Mouse (Mus musculus): Measurements from ENCODE around the gene Map1b. TPM values are rescaled to one million over a fixed set of nuclear protein-coding genes. Genes with fewer than 3 reads are reported as not detected.

Map1b gene
- polyA plus RNA-seq, 1 experiment from 2014 or later = 55.1 TPM

DNA sequence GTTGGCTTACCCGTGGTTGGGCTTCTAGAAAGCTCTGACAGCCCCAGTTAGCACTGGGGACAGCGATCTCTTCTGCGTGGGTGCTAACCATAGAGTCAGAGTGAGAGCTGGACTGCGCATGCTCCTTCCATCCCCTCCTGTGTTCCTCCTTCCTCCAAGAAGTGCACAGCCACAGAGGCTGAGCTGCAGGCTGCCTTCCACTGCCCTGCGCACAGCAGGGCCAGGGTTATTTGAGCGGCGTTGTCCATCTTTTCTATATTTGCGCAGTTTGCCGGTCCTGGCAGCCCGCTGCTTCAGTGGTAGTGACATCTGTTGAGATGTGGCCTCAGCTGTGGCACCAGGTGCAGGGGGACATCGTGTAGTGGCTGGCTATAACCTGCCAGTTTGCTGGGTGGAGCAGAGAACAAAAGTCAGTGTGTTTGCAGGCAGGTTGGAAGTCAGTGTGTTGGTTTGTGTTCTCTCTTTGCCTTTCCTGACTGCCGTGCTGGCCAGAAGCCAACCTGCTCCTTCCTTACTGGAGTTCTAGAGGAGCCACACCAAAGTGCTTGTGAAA is 118.1 kb downstream of the Map1b start:
- no peaks in the 10 kb centered on the region for H3K27me3 ChIP-seq (ENCODE audit: control insufficient read depth, insufficient read depth, low read length)
- peaks cover 19% of the 10 kb centered on the region; the same call in 1 of the 2 replicates for H3K36me3 ChIP-seq (ENCODE audit: control insufficient read depth, insufficient read depth, low read length)
- no peaks in the 10 kb centered on the region for H3K9me3 ChIP-seq (ENCODE audit: control insufficient read depth, low read length)
- no peak overlapping the region for H3K4me3 ChIP-seq (ENCODE audit: low read length)
- no peak overlapping the region for H3K9ac ChIP-seq (ENCODE audit: low read depth, low read length)
- no peak overlapping the region for H3K4me2 ChIP-seq (replicated peaks; ENCODE audit: low read depth, low read length)
- no peak for ATAC-seq (ENCODE audit: low FRiP score, low TSS enrichment)
- WGBS = 85% methylated on average over 12 of the region's 12 CpGs
- H3K27ac ChIP-seq (ENCODE audit: low read depth, low read length) = no peak overlapping the region
- H3K4me1 ChIP-seq (ENCODE audit: control insufficient read depth, insufficient read depth, low read length) = 0 out of 2 replicates have a peak, but pooled peaks cover 9% of the 10 kb centered on the region

DNA sequence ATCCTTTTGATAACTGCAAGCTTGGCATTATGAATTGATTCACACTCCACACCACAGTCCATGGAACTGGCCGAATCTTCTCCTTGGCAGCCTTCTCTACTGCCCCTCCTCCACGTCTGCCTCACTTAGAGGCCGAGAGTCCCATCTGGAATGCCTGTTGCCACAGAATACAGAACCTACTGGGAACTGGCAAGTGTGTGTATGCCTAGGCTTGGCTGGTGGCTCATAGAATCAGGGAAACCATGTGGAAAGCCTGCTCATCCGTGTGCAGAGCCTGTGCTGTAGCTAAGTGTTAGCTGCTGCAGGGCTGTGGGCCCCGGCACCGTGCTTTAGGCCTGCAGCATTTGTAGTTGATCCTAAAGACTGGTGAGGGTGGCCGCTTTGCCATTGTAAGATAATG is 119.1 kb downstream of the Map1b start:
- Histone ChIP-seq H3K9me3 (ENCODE audit: control insufficient read depth, low read length) (no peaks in the 10 kb centered on the region), H3K9ac (ENCODE audit: low read depth, low read length) (no peak overlapping the region), H3K4me3 (ENCODE audit: low read length) (no peak overlapping the region), H3K36me3 (ENCODE audit: control insufficient read depth, insufficient read depth, low read length) (peaks cover 14% of the 10 kb centered on the region; the same call in 1 of the 2 replicates), H3K4me2 (replicated peaks; ENCODE audit: low read depth, low read length) (no peak overlapping the region), H3K4me1 (ENCODE audit: control insufficient read depth, insufficient read depth, low read length) (0 out of 2 replicates have a peak, but pooled peaks cover 9% of the 10 kb centered on the region), H3K27ac (ENCODE audit: low read depth, low read length) (no peak overlapping the region), H3K27me3 (ENCODE audit: control insufficient read depth, insufficient read depth, low read length) (no peaks in the 10 kb centered on the region)
- no peak for ATAC-seq (ENCODE audit: low FRiP score, low TSS enrichment)
- WGBS = 71% methylated on average over 7 of the region's 7 CpGs

DNA sequence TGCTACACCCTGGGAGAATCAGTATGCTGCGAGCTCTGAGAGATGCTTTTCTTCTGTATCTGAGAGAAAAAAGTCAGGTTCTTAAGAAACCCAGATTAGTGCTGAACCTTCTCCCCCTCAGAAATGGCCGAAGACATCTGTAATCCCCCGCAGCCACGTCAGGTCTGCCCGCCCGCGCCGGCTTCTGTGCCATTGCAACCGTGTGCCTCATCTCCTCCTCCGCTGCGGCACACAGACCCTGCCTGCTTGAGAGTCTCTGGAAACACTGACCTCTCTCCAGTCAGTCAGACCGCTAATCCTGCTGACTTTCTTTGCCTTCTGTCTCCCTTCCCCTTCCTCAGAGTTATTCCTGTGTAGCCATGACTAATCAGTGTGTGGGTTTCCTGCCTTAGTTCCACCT is 120.8 kb downstream of the Map1b start:
- Histone ChIP-seq H3K36me3 (ENCODE audit: control insufficient read depth, insufficient read depth, low read length) (peaks cover 5% of the 10 kb centered on the region; the same call in 1 of the 2 replicates), H3K9me3 (ENCODE audit: control insufficient read depth, low read length) (no peaks in the 10 kb centered on the region), H3K9ac (ENCODE audit: low read depth, low read length) (peak overlapping the region; percentile 23; the same call in 1 of the 2 replicates), H3K4me3 (ENCODE audit: low read length) (no peak overlapping the region), H3K4me2 (replicated peaks; ENCODE audit: low read depth, low read length) (no peak overlapping the region), H3K27ac (ENCODE audit: low read depth, low read length) (no peak overlapping the region; the same call in 1 of the 2 replicates), H3K27me3 (ENCODE audit: control insufficient read depth, insufficient read depth, low read length) (no peaks in the 10 kb centered on the region), H3K4me1 (ENCODE audit: control insufficient read depth, insufficient read depth, low read length) (0 out of 2 replicates have a peak, but pooled peaks cover 9% of the 10 kb centered on the region)
- ATAC-seq (ENCODE audit: low FRiP score, low TSS enrichment) = no peak
- 62% methylated on average over 12 of the region's 12 CpGs for WGBS

DNA sequence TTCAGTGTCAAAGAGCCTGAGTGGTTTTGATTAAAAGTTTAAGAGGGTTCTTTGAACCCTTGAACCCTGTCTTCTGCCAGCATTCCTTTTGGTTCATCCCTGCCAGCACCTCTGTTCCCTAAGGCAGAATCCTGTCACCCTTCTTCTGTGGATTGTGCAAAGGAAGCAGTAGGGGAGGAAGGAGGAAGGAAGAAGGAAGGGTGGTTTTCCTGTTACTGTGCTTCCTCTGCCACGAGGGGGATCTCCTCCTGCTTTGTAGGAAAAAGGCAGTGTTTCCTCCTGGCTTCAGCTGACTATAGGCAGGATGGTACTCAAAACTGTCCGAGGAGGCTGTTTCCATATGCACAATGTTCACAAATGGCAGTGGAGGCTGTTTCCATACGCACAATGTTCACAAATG is 121.6 kb downstream of the Map1b start:
- H3K4me1 ChIP-seq (ENCODE audit: control insufficient read depth, insufficient read depth, low read length) = 0 out of 2 replicates have a peak, but pooled peaks cover 9% of the 10 kb centered on the region
- 52% methylated on average over 3 of the region's 3 CpGs for WGBS
- no peak overlapping the region for H3K4me3 ChIP-seq (ENCODE audit: low read length)
- H3K4me2 ChIP-seq (replicated peaks; ENCODE audit: low read depth, low read length) = no peak overlapping the region
- H3K27ac ChIP-seq (ENCODE audit: low read depth, low read length) = no peak overlapping the region
- H3K36me3 ChIP-seq (ENCODE audit: control insufficient read depth, insufficient read depth, low read length) = no peaks in the 10 kb centered on the region; the same call in 1 of the 2 replicates
- H3K9me3 ChIP-seq (ENCODE audit: control insufficient read depth, low read length) = no peaks in the 10 kb centered on the region
- no peak for ATAC-seq (ENCODE audit: low FRiP score, low TSS enrichment)
- H3K9ac ChIP-seq (ENCODE audit: low read depth, low read length) = no peak overlapping the region
- no peaks in the 10 kb centered on the region for H3K27me3 ChIP-seq (ENCODE audit: control insufficient read depth, insufficient read depth, low read length)

DNA sequence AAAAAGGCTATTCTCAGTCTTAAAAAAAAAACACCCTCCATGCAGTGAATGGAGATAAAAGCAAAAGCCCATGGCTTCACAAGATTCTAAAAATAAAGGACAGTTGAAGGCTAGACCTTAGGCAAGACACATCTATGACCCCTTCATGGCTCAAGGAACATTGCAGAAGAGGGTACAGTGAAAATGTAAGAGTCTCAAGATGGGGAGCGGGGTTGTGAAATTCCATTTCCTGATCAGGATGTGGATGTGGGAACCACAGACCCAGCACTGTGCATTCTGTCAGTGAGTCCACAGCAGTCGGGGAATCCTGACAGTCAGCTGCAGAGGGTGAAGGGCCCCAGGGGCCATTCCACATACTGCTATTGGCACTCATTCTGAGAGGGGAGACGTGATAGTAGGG is 123.2 kb downstream of the Map1b start:
- 84% methylated on average over 3 of the region's 3 CpGs for WGBS
- Histone ChIP-seq H3K4me1 (ENCODE audit: control insufficient read depth, insufficient read depth, low read length) (no peaks in the 10 kb centered on the region), H3K9ac (ENCODE audit: low read depth, low read length) (no peak overlapping the region), H3K4me2 (replicated peaks; ENCODE audit: low read depth, low read length) (no peak overlapping the region), H3K27me3 (ENCODE audit: control insufficient read depth, insufficient read depth, low read length) (no peaks in the 10 kb centered on the region), H3K9me3 (ENCODE audit: control insufficient read depth, low read length) (no peaks in the 10 kb centered on the region), H3K36me3 (ENCODE audit: control insufficient read depth, insufficient read depth, low read length) (no peaks in the 10 kb centered on the region; the same call in 1 of the 2 replicates), H3K27ac (ENCODE audit: low read depth, low read length) (no peak overlapping the region), H3K4me3 (ENCODE audit: low read length) (no peak overlapping the region)
- ATAC-seq (ENCODE audit: low FRiP score, low TSS enrichment) = no peak

DNA sequence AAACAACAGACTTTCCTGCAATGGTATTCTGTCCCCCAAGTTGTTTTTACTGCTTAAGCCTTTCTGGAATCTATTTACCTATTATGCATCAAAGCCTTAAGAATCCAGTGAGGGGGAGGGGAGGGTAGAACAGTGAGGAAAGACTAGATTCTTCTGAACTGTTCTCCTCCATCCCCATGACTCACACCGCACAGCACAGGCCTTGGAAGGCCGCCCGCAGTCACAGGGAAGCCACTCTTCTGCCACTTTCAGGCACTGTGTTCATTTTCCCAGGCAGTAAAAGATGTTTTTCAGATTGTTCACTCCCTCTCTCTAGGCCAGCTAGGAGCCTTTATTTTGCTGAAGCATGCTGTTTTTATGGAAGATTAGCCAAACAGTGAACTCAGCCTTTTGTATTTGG is 124.9 kb downstream of the Map1b start:
- no peaks in the 10 kb centered on the region for H3K27me3 ChIP-seq (ENCODE audit: control insufficient read depth, insufficient read depth, low read length)
- no peak overlapping the region for H3K4me3 ChIP-seq (ENCODE audit: low read length)
- no peak overlapping the region for H3K27ac ChIP-seq (ENCODE audit: low read depth, low read length)
- 86% methylated on average over 3 of the region's 3 CpGs for WGBS
- H3K9me3 ChIP-seq (ENCODE audit: control insufficient read depth, low read length) = no peaks in the 10 kb centered on the region
- no peaks in the 10 kb centered on the region; the same call in 1 of the 2 replicates for H3K36me3 ChIP-seq (ENCODE audit: control insufficient read depth, insufficient read depth, low read length)
- H3K4me1 ChIP-seq (ENCODE audit: control insufficient read depth, insufficient read depth, low read length) = no peaks in the 10 kb centered on the region
- H3K4me2 ChIP-seq (replicated peaks; ENCODE audit: low read depth, low read length) = no peak overlapping the region
- H3K9ac ChIP-seq (ENCODE audit: low read depth, low read length) = no peak overlapping the region
- ATAC-seq (ENCODE audit: low FRiP score, low TSS enrichment) = no peak

DNA sequence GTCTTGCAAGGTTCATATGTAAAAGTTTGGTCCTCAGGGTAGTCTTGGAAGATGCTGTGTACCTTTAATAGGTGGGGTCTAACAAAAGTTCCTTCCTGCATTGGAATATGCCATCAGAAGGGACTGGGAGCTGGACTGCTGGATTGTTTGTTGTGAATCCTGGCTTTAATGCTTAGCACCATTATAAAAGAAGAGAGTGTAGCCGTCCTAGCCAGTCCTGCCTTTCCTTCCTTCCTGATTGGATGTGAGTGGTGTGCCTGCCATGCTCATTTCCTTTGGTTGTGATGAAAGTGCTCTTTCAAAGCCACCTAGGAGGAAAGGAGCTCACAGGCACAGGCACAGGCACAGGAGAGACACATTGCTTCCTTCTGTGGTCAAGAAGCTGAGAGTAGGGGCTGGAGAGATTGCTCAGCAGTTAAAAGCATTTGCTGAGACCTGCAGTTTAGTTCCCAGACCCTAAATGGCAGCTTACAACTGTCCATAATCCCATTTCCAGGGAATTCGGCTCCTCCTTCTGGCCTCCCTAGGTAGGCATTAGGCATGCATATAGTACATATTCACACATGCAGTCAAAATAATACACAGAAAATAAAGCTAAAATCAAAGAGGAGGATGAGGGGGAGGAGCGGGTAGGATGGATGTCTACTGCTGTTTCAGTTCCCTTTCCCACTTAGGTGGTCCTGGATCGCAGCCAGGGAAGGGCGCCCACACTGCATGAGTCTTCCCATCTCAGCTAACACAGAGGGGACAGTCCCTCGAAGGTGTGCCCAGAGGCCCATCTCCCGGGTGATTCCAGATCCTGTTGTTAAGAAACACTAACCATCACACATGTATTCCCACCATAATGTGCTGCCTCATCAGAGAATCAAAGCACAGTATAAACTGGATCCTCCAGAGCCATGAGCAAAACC is 128.2 kb downstream of the Map1b start:
- Histone ChIP-seq H3K9ac (ENCODE audit: low read depth, low read length) (no peak overlapping the region), H3K9me3 (ENCODE audit: control insufficient read depth, low read length) (no peaks in the 10 kb centered on the region), H3K27ac (ENCODE audit: low read depth, low read length) (no peak overlapping the region), H3K4me2 (replicated peaks; ENCODE audit: low read depth, low read length) (no peak overlapping the region), H3K27me3 (ENCODE audit: control insufficient read depth, insufficient read depth, low read length) (no peaks in the 10 kb centered on the region), H3K36me3 (ENCODE audit: control insufficient read depth, insufficient read depth, low read length) (no peaks in the 10 kb centered on the region; the same call in 1 of the 2 replicates), H3K4me1 (ENCODE audit: control insufficient read depth, insufficient read depth, low read length) (no peaks in the 10 kb centered on the region), H3K4me3 (ENCODE audit: low read length) (no peak overlapping the region)
- WGBS = 73% methylated on average over 7 of the region's 7 CpGs
- no peak for ATAC-seq (ENCODE audit: low FRiP score, low TSS enrichment)

DNA sequence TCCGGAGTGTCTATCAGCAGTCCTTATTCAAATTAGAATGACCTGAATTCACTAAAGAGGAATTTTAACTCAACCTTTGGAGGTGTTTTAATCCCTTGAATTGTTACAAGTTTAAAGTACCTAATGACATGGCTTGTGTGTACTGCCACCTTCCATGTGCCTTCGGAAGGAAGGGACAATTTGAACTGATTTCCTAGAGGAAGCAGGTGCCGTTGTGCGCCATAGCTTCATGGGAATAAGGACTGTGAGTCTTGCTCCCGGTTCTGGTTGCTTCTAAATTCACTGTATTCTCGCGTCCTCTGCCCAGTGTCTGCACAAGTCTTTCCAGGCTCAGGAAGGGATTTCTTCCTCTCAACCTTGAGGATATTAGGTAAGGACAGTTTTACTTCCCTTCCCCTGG is 130.0 kb downstream of the Map1b start:
- WGBS = 92% methylated on average over 7 of the region's 7 CpGs
- Histone ChIP-seq H3K9me3 (ENCODE audit: control insufficient read depth, low read length) (no peaks in the 10 kb centered on the region), H3K9ac (ENCODE audit: low read depth, low read length) (no peak overlapping the region), H3K27me3 (ENCODE audit: control insufficient read depth, insufficient read depth, low read length) (no peaks in the 10 kb centered on the region), H3K36me3 (ENCODE audit: control insufficient read depth, insufficient read depth, low read length) (peaks cover 1% of the 10 kb centered on the region; the same call in 1 of the 2 replicates), H3K27ac (ENCODE audit: low read depth, low read length) (no peak overlapping the region), H3K4me1 (ENCODE audit: control insufficient read depth, insufficient read depth, low read length) (no peaks in the 10 kb centered on the region), H3K4me2 (replicated peaks; ENCODE audit: low read depth, low read length) (no peak overlapping the region), H3K4me3 (ENCODE audit: low read length) (no peak overlapping the region)
- no peak for ATAC-seq (ENCODE audit: low FRiP score, low TSS enrichment)

DNA sequence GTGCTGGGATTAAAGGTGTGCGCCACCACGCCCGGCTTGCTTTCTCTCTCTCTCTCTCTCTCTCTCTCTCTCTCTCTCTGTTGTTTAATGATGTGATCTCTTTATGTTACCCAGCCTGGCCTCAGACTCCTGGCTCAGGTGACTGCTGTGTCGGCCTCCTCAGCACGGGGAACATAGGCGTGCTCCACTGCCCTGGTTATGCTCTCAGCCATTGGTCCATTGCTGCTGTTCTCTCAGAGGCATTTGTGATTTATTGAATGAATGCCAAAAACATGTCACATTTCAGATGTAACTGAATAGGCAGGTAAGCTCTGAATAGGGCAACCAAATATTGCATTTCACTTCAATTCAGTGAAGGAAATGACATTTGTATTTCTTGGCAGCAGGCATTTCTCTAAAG is 130.4 kb downstream of the Map1b start:
- H3K9ac ChIP-seq (ENCODE audit: low read depth, low read length) = no peak overlapping the region
- H3K4me2 ChIP-seq (replicated peaks; ENCODE audit: low read depth, low read length) = no peak overlapping the region
- no peaks in the 10 kb centered on the region for H3K9me3 ChIP-seq (ENCODE audit: control insufficient read depth, low read length)
- H3K36me3 ChIP-seq (ENCODE audit: control insufficient read depth, insufficient read depth, low read length) = peaks cover 6% of the 10 kb centered on the region; the same call in 1 of the 2 replicates
- H3K27me3 ChIP-seq (ENCODE audit: control insufficient read depth, insufficient read depth, low read length) = no peaks in the 10 kb centered on the region
- no peak overlapping the region for H3K4me3 ChIP-seq (ENCODE audit: low read length)
- WGBS = 75% methylated on average over 6 of the region's 6 CpGs
- no peaks in the 10 kb centered on the region for H3K4me1 ChIP-seq (ENCODE audit: control insufficient read depth, insufficient read depth, low read length)
- no peak overlapping the region for H3K27ac ChIP-seq (ENCODE audit: low read depth, low read length)
- no peak for ATAC-seq (ENCODE audit: low FRiP score, low TSS enrichment)
